18 mouse cellular contexts compared by ENCODE assay signal in genomic region chr12:66591617-66592230, GRCm38 (mm10).
DNase-seq lines count a peak whose midpoint lies in the region; ATAC-seq and TF ChIP-seq lines count a peak whose summit lies in the region.
"Had no signal": no experiment of that assay in that cellular context is flagged by ENCODE, and none has a peak within 500 bp of the region (broad histone marks: within the 10 kb centered on the region; RNA-seq: fewer than 3 reads in every experiment).

No protein-coding gene starts in this region.

- peak; percentile 24; the same call in 1 of the 2 replicates for ATAC-seq in hindbrain, embryonic 14.5 days (ENCODE audit: low FRiP score)
- no peak for ATAC-seq in stomach, postnatal 0 days (ENCODE audit: low FRiP score, low TSS enrichment)
- ATAC-seq: intestine, embryonic 16.5 days; liver, postnatal 0 days had no signal

- no peaks in the 10 kb centered on the region for H3K36me3 ChIP-seq in hindbrain, embryonic 14.5 days (replicated peaks; ENCODE audit: control insufficient read depth, insufficient read depth)
- no peaks in the 10 kb centered on the region for H3K36me3 ChIP-seq in hindbrain, embryonic 10.5 days
- H3K36me3 ChIP-seq in MEL (ENCODE audit: control insufficient read depth in 1 of 2, insufficient read depth in 2 of 2, low read length in 2 of 2), result no peaks in the 10 kb centered on the region
- no peaks in the 10 kb centered on the region for H3K36me3 ChIP-seq in stomach, postnatal 0 days (ENCODE audit: control insufficient read depth, insufficient read depth, low read length)
- H3K36me3 ChIP-seq: G1E; heart, embryonic 15.5 days; limb, embryonic 15.5 days had no signal

- TF ChIP-seq POLR2A in MEL (IDR thresholded peaks at IDR 0.05; ENCODE audit: control insufficient read depth in 1 of 2, insufficient read depth in 1 of 2, low read depth in 1 of 2, low read length in 2 of 2, poor library complexity in 1 of 2), result no peak

- H3K79me2 ChIP-seq in MEL (ENCODE audit: control insufficient read depth, insufficient read depth, low read length, poor library complexity), result no peaks in the 10 kb centered on the region

- H3K9ac ChIP-seq in hindbrain, embryonic 14.5 days, result no peak overlapping the region
- no peak overlapping the region for H3K9ac ChIP-seq in MEL (ENCODE audit: control insufficient read depth, low read depth, low read length, poor library complexity, severe bottlenecking)
- H3K9ac ChIP-seq in stomach, postnatal 0 days (ENCODE audit: low read length), result no peak overlapping the region
- H3K9ac ChIP-seq: heart, embryonic 15.5 days; limb, embryonic 15.5 days; liver, postnatal 0 days had no signal

- no peak for TF ChIP-seq EP300 in MEL (IDR thresholded peaks at IDR 0.05; ENCODE audit: low read depth in 1 of 2, low read length in 2 of 2)
- no peak for TF ChIP-seq EP300 in stomach, postnatal 0 days (optimal IDR thresholded peaks at IDR 0.05)

- WGBS in hindbrain, embryonic 14.5 days, result 36% methylated on average over 1 of the region's 1 CpGs
- 45% methylated on average over 1 of the region's 1 CpGs for WGBS in hindbrain, embryonic 10.5 days
- 67% methylated on average over 1 of the region's 1 CpGs for WGBS in stomach, postnatal 0 days

- no peaks in the 10 kb centered on the region for H3K9me3 ChIP-seq in hindbrain, embryonic 14.5 days (ENCODE audit: control insufficient read depth, low read length)
- H3K9me3 ChIP-seq in hindbrain, embryonic 10.5 days, result no peaks in the 10 kb centered on the region
- no peaks in the 10 kb centered on the region for H3K9me3 ChIP-seq in MEL (replicated peaks; ENCODE audit: insufficient read depth, low read length)
- no peaks in the 10 kb centered on the region for H3K9me3 ChIP-seq in stomach, postnatal 0 days (ENCODE audit: control insufficient read depth, low read length)
- H3K9me3 ChIP-seq: G1E; heart, embryonic 15.5 days; limb, embryonic 15.5 days had no signal

- no peak for TF ChIP-seq RAD21 in MEL (IDR thresholded peaks at IDR 0.05; ENCODE audit: low read depth, low read length)

- DNase-seq in hindbrain, embryonic 14.5 days (ENCODE audit: low spot score), result no peak
- DNase-seq in hindbrain, embryonic 10.5 days (ENCODE audit: low spot score), result no peak
- DNase-seq in ES-CJ7 (ENCODE audit: low read depth, low spot score), result peak; percentile 56
- peak; percentile 4 for DNase-seq in MEL (ENCODE audit: low read depth, low spot score)
- DNase-seq in layer of hippocampus, adult 9-10 months (ENCODE audit: low spot score), result peak; percentile 29
- no peak for DNase-seq in stomach, postnatal 0 days (ENCODE audit: low spot score)
- no peak for DNase-seq in frontal cortex, postnatal 25 days (ENCODE audit: low spot score in 2 of 2)
- DNase-seq: adrenal gland, postnatal 10 days; gastrocnemius, postnatal 10 days; heart, adult 18-20 months; liver, postnatal 0 days; lung, postnatal 14 days; right cerebral cortex, adult 18-20 months; thymus, adult 18-20 months had no signal

- no peaks in the 10 kb centered on the region for H3K27me3 ChIP-seq in hindbrain, embryonic 14.5 days (ENCODE audit: control insufficient read depth, insufficient read depth, low read length)
- H3K27me3 ChIP-seq in hindbrain, embryonic 10.5 days (ENCODE audit: insufficient read depth, poor library complexity, severe bottlenecking), result no peaks in the 10 kb centered on the region
- H3K27me3 ChIP-seq in MEL (ENCODE audit: control insufficient read depth in 1 of 2, insufficient read depth in 2 of 2, low read length in 2 of 2), result no peaks in the 10 kb centered on the region
- no peaks in the 10 kb centered on the region for H3K27me3 ChIP-seq in stomach, postnatal 0 days (ENCODE audit: control insufficient read depth, insufficient read depth, low read length)
- H3K27me3 ChIP-seq: heart, embryonic 15.5 days; limb, embryonic 15.5 days had no signal

- H3K4me1 ChIP-seq in hindbrain, embryonic 14.5 days (replicated peaks; ENCODE audit: control insufficient read depth, insufficient read depth, low read length), result no peaks in the 10 kb centered on the region
- H3K4me1 ChIP-seq in hindbrain, embryonic 10.5 days (replicated peaks), result no peaks in the 10 kb centered on the region
- no peaks in the 10 kb centered on the region for H3K4me1 ChIP-seq in MEL (ENCODE audit: control insufficient read depth in 1 of 2, insufficient read depth in 2 of 2, low read length in 2 of 2)
- no peaks in the 10 kb centered on the region for H3K4me1 ChIP-seq in stomach, postnatal 0 days (replicated peaks; ENCODE audit: control insufficient read depth, insufficient read depth)
- H3K4me1 ChIP-seq: heart, embryonic 15.5 days; limb, embryonic 15.5 days had no signal

- no peak overlapping the region for H3K4me3 ChIP-seq in hindbrain, embryonic 14.5 days (replicated peaks; ENCODE audit: low read length)
- no peak overlapping the region for H3K4me3 ChIP-seq in hindbrain, embryonic 10.5 days
- no peak overlapping the region for H3K4me3 ChIP-seq in MEL (ENCODE audit: control insufficient read depth in 1 of 2, insufficient read depth in 1 of 2, low read depth in 2 of 2, low read length in 2 of 2)
- no peak overlapping the region for H3K4me3 ChIP-seq in stomach, postnatal 0 days (ENCODE audit: low read depth, low read length)
- H3K4me3 ChIP-seq: heart, embryonic 15.5 days; limb, embryonic 15.5 days had no signal

- no peak for TF ChIP-seq CTCF in MEL (IDR thresholded peaks at IDR 0.05 in 2 of 3, conservative IDR thresholded peaks at IDR 0.05 in 1 of 3; ENCODE audit: control insufficient read depth in 1 of 3, insufficient read depth in 1 of 3, low read depth in 2 of 3, low read length in 3 of 3, poor library complexity in 1 of 3, severe bottlenecking in 1 of 3)
- TF ChIP-seq CTCF in stomach, postnatal 0 days (IDR thresholded peaks at IDR 0.05; ENCODE audit: low read depth), result no peak

- H3K27ac ChIP-seq in hindbrain, embryonic 14.5 days, result no peak overlapping the region
- H3K27ac ChIP-seq in hindbrain, embryonic 10.5 days, result no peak overlapping the region
- H3K27ac ChIP-seq in MEL (ENCODE audit: control insufficient read depth, low read depth, low read length), result no peak overlapping the region
- no peak overlapping the region for H3K27ac ChIP-seq in stomach, postnatal 0 days (replicated peaks)
- H3K27ac ChIP-seq: heart, embryonic 15.5 days; limb, embryonic 15.5 days had no signal

- H3K4me2 ChIP-seq in hindbrain, embryonic 14.5 days (replicated peaks), result no peak overlapping the region
- no peak overlapping the region for H3K4me2 ChIP-seq in stomach, postnatal 0 days (replicated peaks; ENCODE audit: low read depth)
- H3K4me2 ChIP-seq: heart, embryonic 15.5 days; limb, embryonic 15.5 days had no signal

TF ChIP-seq in MEL, 35 proteins besides CTCF, POLR2A, EP300 and RAD21:
- TF ChIP-seq TCF12 (IDR thresholded peaks at IDR 0.05; ENCODE audit: low read depth, low read length), result no peak
- no peak for TF ChIP-seq NRF1 (IDR thresholded peaks at IDR 0.05; ENCODE audit: insufficient read depth, low read depth, low read length, poor library complexity, severe bottlenecking)
- no peak for TF ChIP-seq BHLHE40 (IDR thresholded peaks at IDR 0.05; ENCODE audit: borderline replicate concordance, low read depth, low read length)
- TF ChIP-seq ZNF384 (IDR thresholded peaks at IDR 0.05; ENCODE audit: low read depth, low read length), result no peak
- no peak for TF ChIP-seq ZKSCAN1 (IDR thresholded peaks at IDR 0.05; ENCODE audit: low read depth, low read length)
- no peak for TF ChIP-seq SIN3A (IDR thresholded peaks at IDR 0.05; ENCODE audit: low read length)
- no peak for TF ChIP-seq MEF2A (IDR thresholded peaks at IDR 0.05; ENCODE audit: extremely low read depth, insufficient replicate concordance, low read depth, low read length, poor library complexity, severe bottlenecking)
- TF ChIP-seq GATA1 (IDR thresholded peaks at IDR 0.05; ENCODE audit: low read depth, low read length), result no peak
- TF ChIP-seq ELF1 (IDR thresholded peaks at IDR 0.05; ENCODE audit: low read depth, low read length), result no peak
- no peak for TF ChIP-seq RCOR1 (IDR thresholded peaks at IDR 0.05; ENCODE audit: low read depth, low read length)
- no peak for TF ChIP-seq MYB (IDR thresholded peaks at IDR 0.05; ENCODE audit: low read depth, low read length)
- TF ChIP-seq USF2 (IDR thresholded peaks at IDR 0.05; ENCODE audit: borderline replicate concordance in 1 of 2, insufficient read depth in 1 of 2, low read depth in 1 of 2, low read length in 2 of 2), result no peak
- no peak for TF ChIP-seq KAT2A (conservative IDR thresholded peaks at IDR 0.05; ENCODE audit: low read depth, low read length)
- no peak for TF ChIP-seq UBTF (IDR thresholded peaks at IDR 0.05; ENCODE audit: borderline replicate concordance, insufficient read depth, low read depth, low read length)
- no peak for TF ChIP-seq MXI1 (IDR thresholded peaks at IDR 0.05; ENCODE audit: low read depth, low read length)
- TF ChIP-seq ETS1 (IDR thresholded peaks at IDR 0.05; ENCODE audit: low read depth, low read length), result no peak
- TF ChIP-seq NELFE (IDR thresholded peaks at IDR 0.05; ENCODE audit: low read depth, low read length), result no peak
- no peak for TF ChIP-seq CHD2 (IDR thresholded peaks at IDR 0.05; ENCODE audit: low read length)
- TF ChIP-seq CHD1 (IDR thresholded peaks at IDR 0.05; ENCODE audit: low read depth, low read length), result no peak
- no peak for TF ChIP-seq MYC (IDR thresholded peaks at IDR 0.05; ENCODE audit: low read depth, low read length)

Comparison
In these comparisons a context has a peak if more than half of its experiments do, and no peak if none do; other contexts are left out.
1. DNase-seq: peak in ES-CJ7 (single experiment), MEL (single experiment) and layer of hippocampus, adult 9-10 months (single experiment); none in hindbrain, embryonic 14.5 days (single experiment), hindbrain, embryonic 10.5 days (single experiment), stomach, postnatal 0 days (single experiment) and frontal cortex, postnatal 25 days (0 of 2).